Mouse (Mus musculus): ENCODE measurements at regions not wholly inside any gene's neighbourhood (a gene's known extent, or its start where the extent isn't known, plus 50 kb on each side); places are given as distances from the start of the nearest gene placed in this dataset.
A peak's percentile ranks its signal among the peaks of the same experiment; 100 is the strongest.

- DNase-seq: no peak
Measured at GRCm38 (mm10) chr1:30540088-30540698, 333.5 kb downstream of the Phf3 start.

GRCm38 (mm10) chr1:30536989-30537975 lies 336.4 kb downstream of the Phf3 start:
- DNase-seq: no peak

GRCm38 (mm10) chr1:30517348-30517747 lies 356.4 kb downstream of the Phf3 start:
- no peak for DNase-seq

GRCm38 (mm10) chr1:30515846-30516245 lies 357.9 kb downstream of the Phf3 start:
- no peak for DNase-seq

GRCm38 (mm10) chr1:30503224-30503623 lies 370.5 kb downstream of the Phf3 start:
- DNase-seq: peak in 1 of 2 experiments; percentile 28

GRCm38 (mm10) chr1:30460295-30460958 lies 413.3 kb downstream of the Phf3 start:
- no peak for DNase-seq

GRCm38 (mm10) chr1:30437964-30438363 lies 435.8 kb downstream of the Phf3 start:
- DNase-seq: no peak

GRCm38 (mm10) chr1:30416582-30416981 lies 457.1 kb downstream of the Phf3 start:
- no peak for DNase-seq

- DNase-seq: no peak
Measured at GRCm38 (mm10) chr1:30414881-30415439, 458.8 kb downstream of the Phf3 start.
